Mouse (Mus musculus): ENCODE data around the gene Ddo.

Ddo gene

GRCm38 (mm10) chr10:40629656-40630311 lies at the start of gene Ddo:
Gene Ddo (plus strand): TSS chr10:40630011.
- no peak for DNase-seq

- DNase-seq: peak; percentile 32 to 41
Measured at GRCm38 (mm10) chr10:40583584-40584255, 46.1 kb upstream of the Ddo start.

- no peak for DNase-seq
Measured at GRCm38 (mm10) chr10:40592186-40592585, 37.6 kb upstream of the Ddo start.

DNA sequence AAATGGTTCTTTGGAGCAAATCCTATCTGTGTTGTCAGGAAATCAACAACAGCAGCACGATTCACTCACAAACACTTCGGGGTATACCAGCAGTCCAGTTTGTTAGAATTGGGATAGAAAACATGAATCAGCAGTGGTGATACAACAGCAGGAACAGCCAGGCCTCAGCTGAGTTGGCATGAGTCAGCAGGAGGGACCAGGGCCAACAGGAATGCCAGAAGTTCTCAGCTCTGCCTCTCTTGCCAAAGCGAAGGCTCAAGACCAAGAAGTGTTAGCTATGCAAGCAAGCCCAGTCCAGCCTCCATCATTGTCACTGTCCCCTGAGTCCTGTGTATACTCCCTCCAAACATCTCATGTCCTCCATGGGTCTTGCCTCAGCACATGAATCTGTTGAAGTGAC lies 32.6 kb upstream of the Ddo start:
- DNase-seq: no peak

DNA sequence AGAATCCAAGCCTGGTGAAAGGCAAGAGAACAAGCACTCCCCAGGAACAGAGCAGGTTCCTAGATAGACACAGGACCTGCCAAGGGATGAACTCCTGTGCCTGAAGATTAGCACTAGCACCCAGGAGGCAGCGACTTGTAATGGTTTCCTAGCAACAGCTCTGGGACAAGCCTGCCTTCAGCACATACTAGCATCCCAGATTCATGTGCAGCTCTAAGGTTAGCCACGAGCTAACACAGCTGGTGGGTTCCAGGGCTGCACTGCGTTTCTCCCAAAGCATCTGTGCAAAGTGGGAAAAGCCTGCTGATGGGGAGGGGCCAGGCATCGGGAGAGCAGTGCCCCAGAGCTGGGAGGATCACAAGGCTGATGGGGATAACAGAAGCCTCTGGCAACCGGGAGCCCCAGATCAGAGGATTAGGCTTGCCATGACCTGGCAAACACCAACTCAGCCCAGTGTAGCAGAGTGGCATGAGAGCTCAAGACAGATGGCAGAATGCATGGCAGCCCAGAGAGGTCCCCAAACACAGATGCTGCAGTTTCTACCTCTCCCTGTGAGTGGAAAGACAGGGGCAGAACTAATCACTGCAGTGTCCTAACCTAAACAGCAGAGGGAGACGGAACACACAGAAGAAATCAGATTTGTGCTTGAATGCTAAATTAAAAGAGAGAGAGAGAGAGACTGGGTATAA lies 25.0 kb upstream of the Ddo start:
- no peak for DNase-seq

- DNase-seq: no peak
Measured at GRCm38 (mm10) chr10:40617973-40618372, 11.8 kb upstream of the Ddo start.

DNA sequence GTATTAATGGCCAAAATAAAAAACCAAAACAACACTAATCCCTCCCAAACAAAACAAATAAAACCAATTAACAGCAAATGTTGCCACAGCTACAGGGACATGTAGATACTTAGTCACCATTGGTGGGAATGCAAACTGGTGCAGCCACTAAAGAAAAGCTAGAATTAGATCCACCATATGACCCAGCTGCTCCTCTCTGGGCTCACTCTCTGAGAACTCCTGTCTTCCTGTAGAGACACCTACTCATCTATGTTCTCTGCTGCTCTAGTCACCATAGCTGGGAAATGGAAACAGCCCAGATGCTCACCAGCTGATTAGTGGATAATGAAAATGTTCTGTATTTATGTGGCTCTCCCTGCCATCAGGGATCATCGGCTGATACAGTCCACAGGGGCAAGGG lies 10.1 kb upstream of the Ddo start:
- DNase-seq: no peak

DNA sequence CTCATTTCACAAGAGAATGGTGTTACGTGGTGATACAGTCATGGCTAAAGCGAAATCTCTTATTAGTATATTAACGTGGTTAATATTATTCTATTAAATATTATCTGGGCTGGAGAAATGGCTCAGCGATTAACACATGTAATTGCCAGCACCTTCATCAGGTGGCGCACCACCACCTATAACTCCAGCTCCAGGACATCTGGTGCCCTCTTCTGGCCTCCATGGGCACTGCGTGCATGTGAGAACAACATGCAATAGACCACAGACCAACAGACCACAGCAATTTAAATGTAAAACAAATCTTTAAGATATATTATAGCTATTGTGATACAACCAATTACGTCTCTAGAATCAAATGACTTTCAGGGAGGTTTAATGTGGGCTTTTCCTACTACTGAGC lies 671 bp upstream of the Ddo start:
- peak; percentile 57 to 60 for DNase-seq

- DNase-seq: no peak
Measured at GRCm38 (mm10) chr10:40630457-40630856, 646 bp downstream of the Ddo start.

- no peak for DNase-seq
Measured at GRCm38 (mm10) chr10:40630961-40631360, 1.1 kb downstream of the Ddo start.

DNA sequence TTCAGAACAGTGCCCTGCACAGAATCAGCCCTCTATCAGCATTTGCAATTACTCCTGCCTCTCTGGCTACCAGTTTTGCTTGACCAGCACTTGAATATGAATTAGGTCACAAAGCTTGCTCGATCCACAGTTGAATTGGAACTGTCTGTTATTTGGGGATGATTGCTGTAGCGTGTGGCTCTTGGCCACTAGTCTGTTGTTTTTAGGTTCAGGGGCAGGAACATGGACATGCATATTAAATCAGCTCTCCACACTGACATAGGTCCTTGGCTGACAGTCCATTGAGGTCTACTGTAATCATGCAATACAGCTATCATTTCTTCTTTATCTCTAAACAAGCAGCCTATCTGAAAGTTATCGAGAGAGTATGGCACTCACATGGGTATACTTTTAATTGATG lies 2.3 kb downstream of the Ddo start:
- DNase-seq: no peak

GRCm38 (mm10) chr10:40637331-40637730 lies 7.5 kb downstream of the Ddo start:
- no peak for DNase-seq

- DNase-seq: no peak
Measured at GRCm38 (mm10) chr10:40638276-40638675, 8.5 kb downstream of the Ddo start.

DNA sequence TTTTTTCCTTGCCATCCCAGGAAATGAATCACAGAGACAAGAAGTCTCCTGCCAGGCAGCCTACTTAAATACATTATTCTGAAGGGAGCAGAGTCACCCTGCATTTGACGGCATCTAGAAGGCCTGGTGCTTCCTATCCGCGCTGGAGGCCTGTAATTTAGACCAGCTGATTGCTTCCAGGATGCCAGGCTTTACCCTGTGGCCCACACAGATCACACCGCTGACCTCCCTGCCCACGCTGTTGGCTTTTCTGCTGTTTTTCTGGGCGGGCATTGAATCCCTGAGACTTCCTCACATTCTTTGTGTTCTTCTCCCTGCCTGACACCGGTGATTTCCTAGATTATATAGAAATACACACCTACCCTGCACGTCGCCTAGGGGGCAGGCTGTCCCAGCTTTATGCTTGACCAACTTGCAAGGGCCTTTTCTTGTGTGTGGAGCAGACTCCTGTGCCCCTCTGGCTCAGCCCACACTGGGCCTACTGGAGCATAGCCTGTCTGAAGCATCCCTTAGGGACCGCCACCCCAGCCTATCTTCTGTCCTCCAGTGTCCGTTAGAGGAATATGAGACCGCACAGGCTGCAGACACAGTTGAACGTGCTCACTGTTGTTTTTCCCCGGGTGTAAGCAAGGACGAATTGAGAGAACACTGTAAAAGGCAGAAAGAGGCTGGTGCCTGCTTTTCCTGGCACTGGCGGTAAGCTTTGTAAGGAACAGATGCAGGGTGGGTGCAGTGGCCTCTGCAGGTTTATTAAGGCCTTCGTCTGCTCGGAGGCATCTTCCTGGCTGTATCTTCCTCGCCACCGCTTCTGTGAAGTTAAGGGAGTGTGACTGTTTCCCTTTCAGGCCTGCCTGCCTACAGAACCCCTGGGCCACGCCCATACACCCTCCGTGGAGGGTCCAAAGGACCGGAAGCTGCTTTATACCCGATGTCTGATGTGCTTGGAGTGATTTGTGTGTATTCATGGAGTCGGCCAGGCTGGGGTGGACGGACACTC lies 9.3 kb downstream of the Ddo start:
- DNase-seq: no peak

DNA sequence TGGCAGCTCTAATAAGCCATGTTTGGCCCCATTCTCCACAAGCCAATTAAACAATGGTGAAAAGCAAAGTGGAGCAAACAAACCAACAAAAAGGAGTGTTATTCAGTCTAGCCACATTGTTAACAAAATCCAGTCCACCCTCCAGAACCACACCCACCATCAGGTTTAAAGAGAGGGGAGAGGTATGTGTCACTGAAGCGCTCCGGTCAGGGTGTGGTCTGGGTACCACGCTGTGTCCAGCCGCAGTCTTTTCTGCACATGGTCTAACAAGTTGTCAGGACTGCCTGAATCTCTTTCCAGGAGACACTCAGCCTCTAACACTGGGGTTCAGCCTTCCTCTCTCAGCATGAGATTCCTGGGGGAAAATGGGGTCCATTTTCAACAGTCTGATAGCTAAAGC lies 10.6 kb downstream of the Ddo start:
- DNase-seq: no peak

DNA sequence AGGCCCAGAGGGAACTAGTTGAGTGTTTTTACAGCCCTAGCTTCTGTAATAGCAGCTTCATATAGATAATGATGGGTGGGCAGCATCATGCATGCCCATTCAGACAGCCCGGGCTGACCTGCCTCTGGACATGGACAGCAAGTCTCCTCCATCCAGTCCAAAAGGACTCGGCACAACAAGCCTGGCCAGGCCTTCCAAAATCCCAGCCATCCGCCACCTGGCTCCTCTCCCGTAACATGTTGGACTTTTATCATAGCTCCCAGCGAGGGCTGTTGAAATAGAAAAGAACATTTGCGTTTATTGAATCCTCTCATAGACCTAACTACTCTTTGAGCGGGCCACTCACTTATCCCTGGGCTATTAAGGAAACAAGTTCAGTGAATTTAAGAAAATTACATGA lies 12.1 kb downstream of the Ddo start:
- no peak for DNase-seq

DNA sequence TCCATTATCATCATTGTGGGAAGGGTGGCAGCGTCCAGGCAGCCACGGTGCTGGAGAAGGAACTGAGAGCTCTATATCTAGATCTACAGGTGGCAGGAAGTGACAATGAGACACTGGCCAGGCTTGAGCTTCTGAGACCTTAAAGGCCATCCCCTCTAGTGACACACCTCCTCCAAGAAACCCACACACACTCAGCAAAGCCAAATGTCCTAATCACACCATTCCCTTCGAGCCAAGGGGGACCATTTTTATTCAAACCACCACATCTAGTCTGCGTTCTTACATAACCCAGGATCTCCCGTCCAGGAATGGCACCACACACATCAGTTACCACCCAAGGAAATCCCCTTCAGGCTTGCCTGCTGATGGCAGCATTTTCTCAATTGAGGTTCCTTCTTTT lies 13.3 kb downstream of the Ddo start:
- no peak for DNase-seq

DNA sequence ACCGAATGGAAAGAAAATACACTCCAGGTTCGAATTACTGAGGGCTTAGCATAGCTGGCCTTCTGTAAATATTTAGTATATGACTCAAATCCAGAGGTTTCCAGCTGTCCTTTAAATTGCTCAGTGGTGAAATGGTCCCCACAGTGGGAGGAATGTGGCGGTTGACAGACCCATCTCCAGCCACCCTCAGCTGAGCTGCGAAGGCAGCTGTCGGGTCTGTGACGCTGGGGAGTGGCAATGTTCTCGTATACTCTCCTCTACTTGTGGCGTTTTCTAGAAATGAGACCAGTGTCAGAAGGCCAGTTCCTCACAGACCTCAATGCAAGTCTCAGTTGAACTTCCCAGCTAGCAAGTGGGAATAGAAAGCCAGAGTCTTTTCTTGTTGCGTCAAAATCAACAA lies 14.6 kb downstream of the Ddo start:
- no peak for DNase-seq

DNA sequence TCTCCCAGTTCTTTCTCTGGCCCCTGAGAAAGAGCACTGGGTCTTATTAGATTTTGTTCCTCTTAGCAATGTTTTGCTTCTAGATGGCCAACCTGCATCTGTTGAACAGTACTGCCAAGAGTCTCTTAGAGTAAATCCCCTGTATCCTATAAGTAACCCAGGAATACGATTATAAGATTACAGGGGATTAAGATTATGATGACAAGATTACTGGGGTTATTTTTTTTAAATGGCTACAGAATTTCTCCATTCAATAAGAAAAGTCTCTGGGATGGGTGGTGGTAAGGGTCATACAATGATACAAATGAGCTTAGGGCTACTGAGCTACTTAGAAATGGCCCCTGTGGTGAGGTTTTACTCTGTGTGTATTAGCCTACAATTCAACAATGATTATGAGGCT lies 15.5 kb downstream of the Ddo start:
- no peak for DNase-seq

GRCm38 (mm10) chr10:40648776-40649175 lies 19.0 kb downstream of the Ddo start:
- DNase-seq: no peak

DNA sequence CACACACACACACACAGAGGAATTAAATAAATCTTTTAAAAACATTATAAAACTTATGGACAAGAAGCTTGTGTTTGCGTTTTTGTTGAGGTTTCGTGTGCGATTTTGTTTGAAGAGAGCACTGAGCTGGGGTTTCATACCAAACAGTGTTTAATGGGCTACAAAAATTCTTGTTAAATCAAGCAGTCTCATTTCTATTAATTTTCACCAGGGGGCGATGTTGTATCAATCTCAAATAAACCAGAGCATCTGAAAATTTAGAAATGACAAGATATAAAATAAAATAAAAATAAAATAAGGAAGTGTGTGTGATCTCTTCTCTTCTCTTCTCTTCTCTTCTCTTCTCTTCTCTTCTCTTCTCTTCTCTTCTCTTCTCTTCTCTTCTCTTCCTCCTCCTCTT lies 19.8 kb downstream of the Ddo start:
- DNase-seq: no peak

DNA sequence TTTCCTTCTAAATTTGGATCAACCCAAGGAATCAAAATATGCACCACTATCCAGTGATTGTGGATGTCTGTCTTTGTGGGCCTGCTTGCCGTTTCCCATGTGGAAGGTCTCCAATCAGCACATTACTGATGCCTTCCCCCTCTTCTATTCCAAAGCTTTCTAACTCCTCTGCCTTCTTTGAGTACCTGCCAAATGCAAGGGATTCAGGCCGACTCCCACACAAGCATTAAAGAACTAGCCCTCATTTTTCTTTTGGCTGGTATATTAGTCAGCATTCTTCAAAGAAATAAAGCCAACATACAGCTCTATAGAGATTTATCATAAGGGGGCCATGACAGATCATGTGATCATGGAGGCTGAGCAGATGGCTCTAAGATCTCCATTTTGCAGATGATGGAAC lies 21.9 kb downstream of the Ddo start:
- DNase-seq: no peak

DNA sequence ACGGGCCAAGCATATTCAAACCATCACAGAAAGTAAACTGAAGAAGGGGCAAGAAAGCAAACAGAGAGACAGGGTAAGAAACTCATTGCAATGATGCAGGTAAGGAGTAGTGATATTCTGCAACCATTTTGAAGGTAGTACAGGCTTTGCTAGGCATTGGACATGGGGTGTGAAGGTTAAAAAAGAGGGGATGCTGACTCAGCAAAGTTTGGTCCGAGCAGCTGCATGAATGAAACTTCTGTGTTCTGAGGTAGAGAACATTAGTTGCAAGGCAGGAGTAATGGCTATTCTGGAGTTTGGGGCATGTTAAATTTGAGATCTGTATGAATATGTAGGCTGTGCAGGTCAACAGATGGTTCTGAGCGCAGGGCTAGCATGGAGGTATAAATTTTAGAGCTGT lies 35.5 kb downstream of the Ddo start:
- no peak for DNase-seq
